Mouse (Mus musculus) lung, postnatal 0 days (tissue): Measurements from ENCODE around the gene Olfr91.

ENCODE experiments used
- CTCF ChIP-seq: IDR thresholded peaks from 2 replicates; pipeline ENCODE4 v1.5.1; 2016; ENCODE audit warnings: antibody characterized with exemption, mild to moderate bottlenecking
- EP300 ChIP-seq: IDR thresholded peaks from 2 replicates; pipeline ENCODE4 v1.6.1; 2016; ENCODE audit warnings: antibody characterized with exemption, mild to moderate bottlenecking, control low read depth

DNA sequence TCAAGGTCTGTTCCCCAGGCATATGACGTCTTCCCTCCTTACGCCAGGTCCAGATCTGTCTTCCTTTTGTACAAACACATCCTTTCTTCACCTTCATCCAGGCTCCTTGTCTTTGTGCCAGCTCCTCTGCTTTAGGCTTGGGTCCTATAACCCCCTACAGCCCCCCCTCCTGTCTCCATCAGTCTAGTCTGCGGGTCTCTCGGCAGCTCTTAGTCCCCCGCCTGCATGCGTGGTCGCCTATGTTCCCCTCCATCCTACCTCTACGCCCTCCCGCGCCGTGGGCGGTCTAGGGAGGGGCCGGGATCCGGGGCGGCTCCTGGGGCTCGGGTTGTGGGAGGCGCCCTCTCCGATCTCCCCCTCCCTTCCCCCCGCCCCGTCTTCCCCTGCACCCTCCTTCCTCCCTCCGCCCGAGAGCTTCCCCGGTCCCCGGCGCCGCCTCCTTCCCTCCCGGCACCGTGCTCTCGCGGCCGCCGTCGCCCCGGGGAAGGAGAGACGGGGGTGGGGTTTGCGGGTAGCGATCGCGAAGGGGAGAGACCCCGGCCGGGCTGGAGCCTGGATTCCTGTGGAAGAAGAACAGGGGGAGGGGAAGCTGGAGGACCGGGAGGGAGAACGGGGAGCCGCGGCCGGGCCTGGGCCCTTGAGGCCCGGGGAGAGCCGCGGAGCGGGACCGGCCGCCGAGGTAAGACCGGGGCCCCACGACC is 52.3 kb downstream of the Olfr91 start, which contains the start of gene Gabbr1:
- no peak for TF ChIP-seq CTCF
- no peak for TF ChIP-seq EP300
